Mouse (Mus musculus) lung, embryonic 16.5 days (tissue): ENCODE results near the gene Fam19a2. TPM values are rescaled to one million over a fixed set of nuclear protein-coding genes. Genes with fewer than 3 reads are reported as not detected.

Experiments used
- ATAC-seq: fragments of 200-750 bp; cut with Nextera tagmentation; 2 replicates; pipeline ENCODE4 v1.8.0; 2017; ENCODE audit warnings: low read depth, mild to moderate bottlenecking, moderate library complexity
- H3K27ac ChIP-seq: fragments of 300-500 bp; sonication (generic); 2 replicates; pipeline ENCODE4 v1.5.1; 2014; ENCODE audit warnings: mild to moderate bottlenecking, control low read depth, low read length
- H3K27me3 ChIP-seq: fragments of 300-500 bp; sonication (generic); 2 replicates; pipeline ENCODE4 v1.6.1; 2014; ENCODE audit warnings: low read depth, low read length, mixed read lengths; ENCODE audit not compliant: control insufficient read depth, insufficient read depth
- H3K36me3 ChIP-seq: fragments of 300-500 bp; sonication (generic); 2 replicates; pipeline ENCODE4 v1.6.1; 2014; ENCODE audit warnings: low read length; ENCODE audit not compliant: control insufficient read depth, insufficient read depth
- H3K4me1 ChIP-seq: fragments of 300-500 bp; sonication (generic); replicated peaks from 2 replicates; pipeline ENCODE4 v1.6.1; 2014; ENCODE audit warnings: low read length, mixed read lengths; ENCODE audit not compliant: control insufficient read depth, insufficient read depth
- H3K4me2 ChIP-seq: fragments of 300-500 bp; sonication (generic); 2 replicates; pipeline ENCODE4 v1.6.1; 2014; ENCODE audit warnings: low read depth, low read length, control low read depth
- H3K4me3 ChIP-seq: fragments of 300-500 bp; sonication (generic); 2 replicates; pipeline ENCODE4 v1.5.1; 2014; ENCODE audit warnings: mild to moderate bottlenecking, low read length, control low read depth
- H3K9ac ChIP-seq: fragments of 300-500 bp; sonication (generic); 2 replicates; pipeline ENCODE4 v1.6.1; 2014; ENCODE audit warnings: low read length, control low read depth
- H3K9me3 ChIP-seq: fragments of 300-500 bp; sonication (generic); 2 replicates; pipeline ENCODE4 v1.6.1; 2016; ENCODE audit warnings: low read length; ENCODE audit not compliant: control insufficient read depth
- WGBS: fragments of 180-500 bp; shearing (Covaris S2); extraction: QIAGEN DNeasy Blood & Tissue Kit; methylation state at CpG from one replicate; pipeline ENCODE4 v1.1.7; 2014; 5-methylcytosine and 5-hydroxymethylcytosine counted together
- polyA plus RNA-seq: library from polyadenylated mRNA; unstranded; fragments of >200 nt; fragmentation: Nextera tagmentation; extraction: Ambion mirVana; gene quantifications from 2 replicates; pipeline ENCODE4 v1.2.1, GENCODE M21; 2015

Fam19a2 gene
- polyA plus RNA-seq, 1 experiment from 2014 or later: 1.8 TPM

DNA sequence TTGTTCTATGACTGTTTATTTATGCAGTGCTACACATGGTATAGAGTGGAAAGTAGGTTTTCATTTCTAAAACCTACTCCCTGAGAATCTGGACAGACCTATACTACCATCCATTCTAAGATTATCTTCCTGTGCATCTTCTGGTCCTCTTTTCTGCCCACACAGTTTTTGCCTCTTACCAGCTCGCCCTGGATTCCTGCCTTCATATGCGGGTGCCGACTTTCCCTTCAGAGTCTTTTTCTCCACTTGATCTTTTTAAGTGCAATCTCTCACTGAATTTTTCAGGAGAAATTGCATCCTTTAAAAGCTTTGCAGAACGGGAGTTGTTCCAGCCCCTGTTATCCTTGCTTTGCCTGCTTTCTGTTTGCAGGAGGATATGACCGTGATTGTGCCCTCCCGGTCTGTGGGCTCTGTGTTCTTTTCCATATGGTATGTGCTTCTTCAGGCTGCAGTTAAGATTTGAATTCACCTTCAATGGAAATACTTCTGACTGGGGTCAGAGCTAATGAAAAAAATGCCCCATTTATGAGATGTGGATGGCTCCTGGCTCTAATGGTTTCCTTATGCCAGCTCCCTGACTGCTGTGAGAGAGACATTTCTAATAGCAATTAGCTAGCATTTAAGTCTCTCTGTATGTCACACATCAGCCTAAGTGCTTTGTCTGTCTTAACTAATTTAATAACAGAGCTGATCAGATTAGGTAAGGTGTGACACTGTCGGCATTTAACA lies 308.7 kb downstream of the Fam19a2 start:
- Histone ChIP-seq H3K36me3 (no peaks in the 10 kb centered on the region), H3K9ac (no peak overlapping the region), H3K4me3 (no peak overlapping the region), H3K4me2 (no peak overlapping the region), H3K9me3 (no peaks in the 10 kb centered on the region), H3K27ac (no peak overlapping the region), H3K4me1 (no peaks in the 10 kb centered on the region), H3K27me3 (no peaks in the 10 kb centered on the region)
- WGBS: 74% methylated on average over 7 of the region's 7 CpGs
- ATAC-seq: no peak

- Histone ChIP-seq H3K4me1 (no peaks in the 10 kb centered on the region), H3K36me3 (no peaks in the 10 kb centered on the region), H3K9ac (no peak overlapping the region), H3K27me3 (no peaks in the 10 kb centered on the region), H3K9me3 (no peaks in the 10 kb centered on the region), H3K27ac (no peak overlapping the region), H3K4me3 (no peak overlapping the region), H3K4me2 (no peak overlapping the region)
- WGBS: 73% methylated on average over 4 of the region's 4 CpGs
- ATAC-seq: no peak
Observed at GRCm38 (mm10) chr10:123577823-123578222, 314.0 kb downstream of the Fam19a2 start.

GRCm38 (mm10) chr10:123579012-123579411 lies 315.2 kb downstream of the Fam19a2 start:
- H3K4me1 ChIP-seq: no peaks in the 10 kb centered on the region
- WGBS: 52% methylated on average over 2 of the region's 2 CpGs
- no peak for ATAC-seq

GRCm38 (mm10) chr10:123595043-123595442 lies 331.2 kb downstream of the Fam19a2 start:
- no peak for ATAC-seq
- H3K9me3 ChIP-seq: no peaks in the 10 kb centered on the region
- H3K27ac ChIP-seq: no peak overlapping the region
- no peaks in the 10 kb centered on the region for H3K4me1 ChIP-seq
- no peaks in the 10 kb centered on the region for H3K36me3 ChIP-seq
- no peak overlapping the region for H3K9ac ChIP-seq
- no peak overlapping the region for H3K4me3 ChIP-seq
- H3K27me3 ChIP-seq: no peaks in the 10 kb centered on the region
- H3K4me2 ChIP-seq: no peak overlapping the region

More at GRCm38 (mm10) chr10:123579012-123579411, 315.2 kb downstream of the Fam19a2 start:
- H3K4me2 ChIP-seq: no peak overlapping the region
- H3K36me3 ChIP-seq: no peaks in the 10 kb centered on the region
- no peaks in the 10 kb centered on the region for H3K27me3 ChIP-seq
- no peak overlapping the region for H3K27ac ChIP-seq
- H3K9me3 ChIP-seq: no peaks in the 10 kb centered on the region
- H3K9ac ChIP-seq: no peak overlapping the region
- H3K4me3 ChIP-seq: no peak overlapping the region

DNA sequence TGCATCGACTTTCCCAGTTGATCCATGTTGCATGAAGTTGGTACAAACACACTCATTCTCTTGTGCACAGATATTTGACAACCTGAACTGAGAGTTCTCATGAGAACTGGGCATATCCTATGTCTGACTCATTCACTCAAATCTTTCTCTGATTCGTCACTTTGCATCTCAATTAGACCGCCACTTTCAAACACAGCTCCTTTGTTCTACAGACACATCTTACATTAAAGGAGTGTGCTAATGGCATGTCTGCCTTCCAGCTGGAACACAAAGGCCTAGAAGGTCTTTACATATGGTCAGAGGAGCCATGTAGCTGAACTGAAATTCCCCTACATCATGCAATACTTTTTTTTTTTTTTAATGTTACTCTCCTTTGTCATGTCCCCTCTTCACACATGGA lies 333.3 kb downstream of the Fam19a2 start:
- no peaks in the 10 kb centered on the region for H3K4me1 ChIP-seq
- no peaks in the 10 kb centered on the region for H3K27me3 ChIP-seq
- no peak overlapping the region for H3K4me2 ChIP-seq
- H3K4me3 ChIP-seq: no peak overlapping the region
- no peak overlapping the region for H3K9ac ChIP-seq
- no peak for ATAC-seq
- H3K9me3 ChIP-seq: no peaks in the 10 kb centered on the region
- H3K27ac ChIP-seq: no peak overlapping the region
- H3K36me3 ChIP-seq: no peaks in the 10 kb centered on the region
- 65% methylated on average over 3 of the region's 3 CpGs for WGBS

GRCm38 (mm10) chr10:123605671-123606070 lies 341.9 kb downstream of the Fam19a2 start:
- 24% methylated on average over 2 of the region's 2 CpGs for WGBS
- H3K4me3 ChIP-seq: no peak overlapping the region
- no peak for ATAC-seq
- H3K9me3 ChIP-seq: no peaks in the 10 kb centered on the region
- H3K4me1 ChIP-seq: no peaks in the 10 kb centered on the region
- no peak overlapping the region for H3K4me2 ChIP-seq
- no peak overlapping the region for H3K27ac ChIP-seq
- H3K36me3 ChIP-seq: no peaks in the 10 kb centered on the region
- no peaks in the 10 kb centered on the region for H3K27me3 ChIP-seq
- H3K9ac ChIP-seq: no peak overlapping the region

DNA sequence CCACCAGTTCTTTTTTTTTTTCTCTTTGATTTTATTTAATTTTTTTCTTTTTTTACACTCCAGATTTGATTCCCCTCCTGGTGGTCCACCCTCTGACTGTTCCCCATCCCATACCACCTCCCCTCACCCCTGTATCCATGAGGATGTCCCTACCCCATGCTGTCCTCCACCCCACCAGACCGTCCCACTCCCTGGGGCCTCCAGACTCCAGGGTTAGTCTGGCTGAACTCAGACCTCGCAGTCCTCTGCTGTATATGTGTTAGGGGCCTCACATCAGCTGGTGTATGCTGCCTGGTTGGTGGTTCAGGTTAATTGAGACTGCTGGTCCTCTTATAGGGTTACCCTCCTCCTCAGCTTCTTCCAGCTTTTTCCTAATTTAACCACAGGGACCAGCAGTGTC lies 362.9 kb downstream of the Fam19a2 start:
- no peaks in the 10 kb centered on the region for H3K9me3 ChIP-seq
- H3K27ac ChIP-seq: no peak overlapping the region
- no peaks in the 10 kb centered on the region for H3K36me3 ChIP-seq
- H3K9ac ChIP-seq: no peak overlapping the region
- H3K4me2 ChIP-seq: no peak overlapping the region
- H3K27me3 ChIP-seq: no peaks in the 10 kb centered on the region
- no peak overlapping the region for H3K4me3 ChIP-seq
- no peak for ATAC-seq
- WGBS: 74% methylated on average over 2 of the region's 2 CpGs
- H3K4me1 ChIP-seq: no peaks in the 10 kb centered on the region

GRCm38 (mm10) chr10:123629248-123629744 lies 365.5 kb downstream of the Fam19a2 start:
- Histone ChIP-seq H3K4me2 (no peak overlapping the region), H3K36me3 (no peaks in the 10 kb centered on the region), H3K4me1 (no peaks in the 10 kb centered on the region), H3K27me3 (no peaks in the 10 kb centered on the region; the same call in 1 of the 2 replicates), H3K27ac (no peak overlapping the region), H3K4me3 (no peak overlapping the region), H3K9ac (no peak overlapping the region), H3K9me3 (no peaks in the 10 kb centered on the region)
- no peak for ATAC-seq
- WGBS: 61% methylated on average over 5 of the region's 5 CpGs

DNA sequence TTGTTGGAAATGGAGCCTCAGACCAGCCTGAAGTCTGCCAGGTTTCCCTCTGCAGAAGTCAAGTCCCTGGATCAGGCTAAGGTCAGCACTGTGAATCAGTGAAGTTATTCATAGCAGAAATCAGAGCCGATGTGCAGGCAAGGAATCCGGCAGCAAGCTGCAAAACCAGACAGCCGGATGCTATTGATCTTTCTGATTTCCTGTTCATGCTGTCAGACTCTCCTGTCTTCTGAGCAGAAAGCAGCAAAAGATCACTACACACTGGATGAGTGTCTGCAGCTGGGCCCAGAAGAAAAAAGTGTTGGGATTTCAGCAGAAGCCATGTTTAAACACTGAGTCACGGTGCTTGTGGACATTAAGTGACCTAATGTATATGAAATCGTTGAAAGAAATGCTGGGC lies 368.2 kb downstream of the Fam19a2 start:
- Histone ChIP-seq H3K9me3 (no peaks in the 10 kb centered on the region), H3K27ac (no peak overlapping the region), H3K4me3 (no peak overlapping the region), H3K9ac (no peak overlapping the region), H3K27me3 (no peaks in the 10 kb centered on the region; the same call in 1 of the 2 replicates), H3K36me3 (no peaks in the 10 kb centered on the region), H3K4me2 (no peak overlapping the region), H3K4me1 (no peaks in the 10 kb centered on the region)
- no peak for ATAC-seq
- WGBS: 29% methylated on average over 5 of the region's 5 CpGs
